Mouse (Mus musculus) gastrocnemius, postnatal 25 days (tissue): ENCODE data around the gene Kat8. TPM values are rescaled to one million over a fixed set of nuclear protein-coding genes. Genes with fewer than 3 reads are reported as not detected.
"Not testable (repeated sequence)": the region's sequence is repeated elsewhere in the genome, so short reads cannot be mapped to it uniquely, and the experiment has no call there.

Experiments used
- DNase-seq: peaks from one replicate; pipeline ENCODE4 v3.0.0; 2022
- total RNA-seq, 2 experiments: library from RNA; stranded (reverse); gene quantifications; 1 replicate in 1 of 2; 2 replicates in 1 of 2; pipeline ENCODE4 v1.2.3; 2021

The Kat8 gene
- total RNA-seq, 2 experiments from 2014 or later = 19.9 to 20.0 TPM

- no peak for DNase-seq
Observed at GRCm38 (mm10) chr7:127931351-127932135, 19.2 kb downstream of the Kat8 start.

GRCm38 (mm10) chr7:127932273-127933031 lies 20.1 kb downstream of the Kat8 start:
- no peak for DNase-seq

DNA sequence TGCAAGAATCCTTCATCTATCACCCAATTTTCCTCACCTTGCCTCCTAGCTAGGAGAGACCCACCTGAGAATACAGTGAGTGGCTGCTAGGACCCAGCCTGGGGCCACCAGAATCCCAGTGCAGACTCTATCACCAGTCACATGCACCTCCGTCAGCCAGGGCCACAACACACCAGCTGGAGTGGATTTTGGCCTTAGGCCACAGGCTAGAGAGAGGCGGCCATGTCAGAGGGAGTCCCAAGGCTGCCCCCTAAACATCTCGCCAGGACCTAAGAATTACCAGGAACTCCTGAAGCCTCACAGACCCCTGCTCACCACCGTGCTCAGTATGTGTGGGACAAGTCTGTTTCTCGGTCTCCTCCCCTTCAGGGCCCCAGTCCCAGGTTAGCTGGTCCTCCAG lies 21.8 kb downstream of the Kat8 start:
- DNase-seq = no peak

GRCm38 (mm10) chr7:127935028-127935722 lies 22.9 kb downstream of the Kat8 start:
- peak; percentile 96 for DNase-seq

DNA sequence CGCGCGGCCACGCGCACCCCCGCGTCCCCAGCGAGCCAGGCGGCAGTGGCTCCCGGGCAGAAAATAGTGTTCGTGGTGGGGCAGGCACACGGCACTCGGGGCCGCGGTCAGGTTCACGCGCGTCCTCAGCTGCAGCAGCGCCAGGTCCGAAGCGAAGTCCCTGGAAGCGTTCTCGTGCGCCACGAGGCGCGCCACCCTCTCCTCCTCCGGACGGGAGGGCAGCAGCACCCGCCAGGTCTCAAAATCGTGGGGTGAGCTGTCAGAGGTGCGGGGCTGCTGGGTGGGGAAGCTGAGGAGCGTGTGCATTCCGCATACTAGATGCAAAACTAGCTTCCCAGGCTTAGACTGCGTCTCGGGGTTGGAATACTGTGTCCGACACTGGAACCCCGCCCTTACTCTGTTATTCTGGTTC lies 23.4 kb downstream of the Kat8 start:
- no peak for DNase-seq

DNA sequence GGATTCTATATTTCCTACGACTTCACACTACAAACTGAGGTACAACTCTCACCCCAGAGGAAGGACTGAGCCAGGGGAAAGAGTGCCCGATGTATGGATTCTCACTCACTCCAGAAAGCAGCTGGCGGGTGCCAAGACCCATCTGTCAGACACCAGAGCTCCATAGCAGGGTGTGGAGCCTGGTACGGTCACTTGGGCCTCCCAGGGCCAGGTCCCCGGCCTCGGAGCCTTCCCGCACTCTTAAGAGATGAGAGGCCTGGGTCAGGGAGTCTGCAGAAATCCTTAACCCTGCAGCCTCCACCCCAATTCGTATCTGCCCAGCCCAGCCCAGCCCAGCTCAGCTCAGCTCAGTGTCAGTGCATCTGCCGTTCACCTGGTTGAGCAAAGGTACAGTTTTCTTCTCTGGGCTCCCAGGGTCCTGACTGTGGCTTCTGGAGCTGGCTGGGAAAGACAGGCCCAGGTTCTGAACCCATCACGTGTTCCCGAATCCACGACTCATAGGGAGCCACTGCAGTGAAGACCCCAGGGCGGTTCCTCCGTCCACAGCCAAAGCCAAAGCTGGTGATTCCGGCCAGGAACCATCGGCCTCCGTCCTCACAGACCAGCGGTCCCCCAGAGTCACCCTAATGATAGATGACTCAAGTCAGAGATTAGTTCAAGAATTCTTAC lies 24.0 kb downstream of the Kat8 start:
- DNase-seq = no peak

- DNase-seq = not testable (repeated sequence)
Observed at GRCm38 (mm10) chr7:127942097-127942496, 29.8 kb downstream of the Kat8 start.

DNA sequence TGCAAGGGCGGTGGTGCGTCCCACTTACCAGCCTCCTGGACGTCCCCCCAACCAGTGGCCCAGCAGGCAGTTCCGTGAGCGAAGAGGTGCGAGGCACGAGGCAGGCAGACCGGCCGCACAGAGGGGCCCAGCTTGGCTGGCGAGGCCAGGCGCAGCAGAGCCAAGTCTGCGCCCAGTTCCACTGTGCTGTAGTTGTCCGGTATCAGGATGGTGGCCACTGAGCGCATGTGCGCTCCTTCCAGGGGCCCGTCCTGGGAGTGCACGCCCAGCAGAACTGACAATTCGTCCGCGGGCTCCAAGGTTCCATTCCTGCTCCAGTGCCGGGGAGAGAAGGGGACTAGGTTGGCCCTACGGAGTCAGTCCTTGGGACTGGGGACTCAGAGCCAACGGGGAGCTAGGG lies 32.3 kb downstream of the Kat8 start:
- DNase-seq = no peak

DNA sequence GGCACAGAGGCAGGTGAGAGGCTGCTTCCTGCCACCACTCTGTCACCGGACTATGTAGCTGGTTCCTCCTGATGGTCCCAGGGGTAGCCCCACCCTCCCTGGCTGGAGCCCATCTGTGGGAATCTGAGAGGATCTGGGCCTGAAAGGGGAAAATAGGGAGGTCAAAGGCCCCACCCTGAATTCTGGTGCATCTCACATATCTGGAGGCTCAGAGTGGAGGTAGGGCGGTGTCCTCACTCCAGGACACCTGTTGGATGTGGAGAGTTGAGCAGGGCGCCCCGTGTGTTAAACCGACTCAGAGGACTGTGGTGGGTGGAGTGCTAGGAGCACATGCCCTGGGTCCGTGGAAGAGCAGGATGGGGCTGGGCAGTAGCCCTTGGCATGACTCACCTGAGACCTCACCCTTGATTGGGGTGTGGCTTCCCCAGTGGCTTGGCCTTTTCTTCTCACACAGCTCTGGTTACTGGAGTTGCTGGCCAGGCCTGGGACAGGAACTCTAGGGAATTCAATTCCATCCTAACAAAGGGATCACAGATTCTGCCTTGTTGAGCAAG lies 34.2 kb downstream of the Kat8 start, which contains the start of gene Prss36:
Prss36 (minus strand) TSS at position 256 of the 554 bp plus-strand sequence.
- no peak for DNase-seq

- no peak for DNase-seq
Observed at GRCm38 (mm10) chr7:127952864-127953581, 40.7 kb downstream of the Kat8 start.

DNA sequence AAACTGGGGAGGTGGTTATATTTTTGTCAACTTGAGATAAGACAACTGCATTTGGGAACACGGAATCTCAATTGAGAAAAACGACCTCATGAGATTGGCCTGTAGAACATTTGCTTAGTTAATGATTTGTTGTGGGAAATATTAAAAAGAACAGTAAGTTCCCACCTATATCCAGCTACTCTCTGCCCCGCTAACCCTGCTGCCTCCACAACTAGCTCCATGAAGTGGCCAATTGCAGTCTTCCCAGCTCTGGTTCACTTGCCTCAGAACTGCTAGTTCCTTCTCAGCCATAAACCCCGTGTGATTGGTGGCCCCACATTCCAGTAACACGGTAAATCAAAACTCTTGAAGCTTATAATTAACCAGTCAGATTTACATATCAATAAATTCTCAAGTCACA lies 47.0 kb downstream of the Kat8 start:
- DNase-seq = no peak

GRCm38 (mm10) chr7:127966371-127966918 lies 54.1 kb downstream of the Kat8 start:
- DNase-seq = no peak

GRCm38 (mm10) chr7:127967004-127967921 lies 54.9 kb downstream of the Kat8 start, which contains the start of gene Fus:
Gene Fus (plus strand): TSS chr7:127967457.
- DNase-seq = peak; percentile 91

DNA sequence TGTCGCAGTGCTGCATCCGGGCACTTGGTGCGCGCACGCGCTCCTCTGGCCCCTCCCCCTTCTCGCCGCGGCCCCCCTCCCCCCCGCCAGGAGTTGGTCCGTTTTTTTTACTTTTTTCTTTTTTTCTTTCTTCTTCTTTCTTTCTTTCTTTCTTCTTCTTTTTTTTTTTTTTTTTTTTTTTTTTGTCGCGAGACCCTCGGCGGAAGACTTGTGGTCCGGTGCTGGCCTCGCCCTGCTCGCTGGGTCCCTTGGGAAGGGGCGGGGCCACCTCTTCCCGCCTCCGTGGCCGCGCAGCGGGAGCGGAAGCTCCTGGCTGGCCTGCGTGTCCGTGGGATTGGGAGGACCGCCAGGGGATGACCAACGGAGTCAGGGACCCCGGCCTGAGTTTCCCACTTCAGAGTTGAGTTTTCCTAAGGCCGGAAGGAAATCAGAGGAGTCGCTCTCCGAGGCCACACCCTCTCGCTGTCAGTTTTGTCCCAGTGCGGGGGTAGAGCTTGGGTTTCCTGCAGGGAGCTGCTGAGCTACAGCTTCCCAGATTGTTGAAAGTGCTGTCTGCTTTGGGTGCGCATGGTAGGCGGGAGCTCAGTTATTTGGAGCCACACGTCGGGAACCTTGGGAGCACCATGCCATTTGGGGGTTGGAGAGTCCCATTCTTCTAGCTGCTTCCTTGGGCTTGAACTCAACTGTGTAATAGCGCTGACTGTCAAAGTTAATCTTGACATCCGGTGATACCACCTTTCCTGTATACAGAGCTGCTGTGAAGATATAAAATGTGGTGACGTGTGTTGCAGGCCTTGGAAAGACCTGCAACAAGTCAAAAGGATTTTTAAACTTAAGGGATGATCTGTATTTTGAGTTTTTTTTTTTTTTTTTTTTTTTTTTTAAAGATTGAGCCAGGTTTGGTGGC lies 55.9 kb downstream of the Kat8 start:
- peak; percentile 80 for DNase-seq

DNA sequence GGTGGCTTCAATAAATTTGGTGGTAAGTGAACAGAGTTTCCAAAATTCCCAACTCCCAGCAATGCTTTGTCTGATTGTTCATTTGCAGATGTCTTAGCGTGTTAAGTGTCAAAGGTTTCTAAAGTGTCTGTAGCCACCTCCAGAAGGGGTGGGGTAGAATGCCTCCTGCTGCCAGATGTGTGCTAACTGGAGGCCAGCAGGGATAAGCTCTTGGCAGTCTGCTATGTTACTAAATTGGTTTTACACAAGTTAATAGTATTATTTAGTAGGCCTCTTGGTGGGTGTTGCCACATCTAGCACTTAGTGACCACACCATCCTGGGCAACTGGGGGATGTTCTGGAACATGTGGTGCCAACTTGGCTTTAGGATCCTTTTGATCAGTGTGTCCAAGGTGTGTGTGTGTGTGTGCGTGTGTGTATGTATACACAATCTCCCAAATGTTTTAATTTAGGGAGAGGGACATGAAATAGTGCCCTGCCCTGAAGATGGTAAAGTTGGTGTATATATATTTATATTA lies 62.2 kb downstream of the Kat8 start:
- DNase-seq = peak; percentile 15
